Mouse (Mus musculus) c-Kit-positive CD71-positive TER-119-positive erythroid progenitor cells, embryonic 14.5 days (primary cell): ENCODE results near the gene Speg.
A peak's percentile ranks its signal among the peaks of the same experiment; 100 is the strongest.

Experiments used
- DNase-seq: peaks from one replicate; pipeline ENCODE4 v3.0.0-alpha.2; 2013; ENCODE audit warnings: low spot score

The Speg gene

GRCm38 (mm10) chr1:75398761-75399402 lies 23.8 kb downstream of the Speg start:
- peak; percentile 39 for DNase-seq

GRCm38 (mm10) chr1:75399755-75400492 lies 24.8 kb downstream of the Speg start:
- no peak for DNase-seq

GRCm38 (mm10) chr1:75400493-75401115 lies 25.5 kb downstream of the Speg start:
- DNase-seq: no peak

- no peak for DNase-seq
These were observed 30.4 kb downstream of the Speg start for GRCm38 (mm10) chr1:75405547-75405946.

- DNase-seq: no peak
These were observed 31.1 kb downstream of the Speg start for GRCm38 (mm10) chr1:75406173-75406572.

GRCm38 (mm10) chr1:75407056-75407455 lies 32.0 kb downstream of the Speg start:
- DNase-seq: no peak

- no peak for DNase-seq
These were observed 33.1 kb downstream of the Speg start for GRCm38 (mm10) chr1:75408210-75408609.

GRCm38 (mm10) chr1:75409950-75410349 lies 34.9 kb downstream of the Speg start:
- DNase-seq: no peak

GRCm38 (mm10) chr1:75412196-75412595 lies 37.1 kb downstream of the Speg start:
- no peak for DNase-seq

GRCm38 (mm10) chr1:75413749-75414148 lies 38.7 kb downstream of the Speg start:
- DNase-seq: peak; percentile 18

GRCm38 (mm10) chr1:75421794-75422193 lies 46.7 kb downstream of the Speg start:
- no peak for DNase-seq

GRCm38 (mm10) chr1:75422216-75422822 lies 47.2 kb downstream of the Speg start:
- no peak for DNase-seq

GRCm38 (mm10) chr1:75422823-75423471 lies 47.9 kb downstream of the Speg start:
- DNase-seq: no peak

GRCm38 (mm10) chr1:75423780-75424390 lies 48.8 kb downstream of the Speg start:
- DNase-seq: no peak

- DNase-seq: peak; percentile 37
These were observed 50.8 kb downstream of the Speg start for GRCm38 (mm10) chr1:75425796-75426471.

- DNase-seq: peak; percentile 59
These were observed 60.6 kb downstream of the Speg start, which contains the start of gene Gmppa for GRCm38 (mm10) chr1:75435475-75436328. Gene Gmppa (plus strand): TSS chr1:75435930.

GRCm38 (mm10) chr1:75438782-75439181 lies 63.7 kb downstream of the Speg start:
- DNase-seq: no peak

GRCm38 (mm10) chr1:75440661-75441060 lies 65.6 kb downstream of the Speg start:
- DNase-seq: no peak

- DNase-seq: no peak
These were observed 66.4 kb downstream of the Speg start for GRCm38 (mm10) chr1:75441471-75441996.

GRCm38 (mm10) chr1:75442171-75442570 lies 67.1 kb downstream of the Speg start:
- no peak for DNase-seq
